Mouse (Mus musculus) heart, adult 2 months (tissue): Measurements from ENCODE around the gene Rcor3. TPM values are rescaled to one million over a fixed set of nuclear protein-coding genes. Genes with fewer than 3 reads are reported as not detected.

Source experiments
- DNase-seq, 2 experiments: peaks; one replicate each; pipeline ENCODE4 v3.0.0; 2021
- H3K27ac ChIP-seq: fragments of 200-600 bp; 2 replicates; pipeline ENCODE4 v1.8.1; 2022
- H3K27me3 ChIP-seq: fragments of 200-500 bp; 2 replicates; pipeline ENCODE4 v1.6.1; 2012; ENCODE audit warnings: mild to moderate bottlenecking, low read length, inconsistent platforms, mixed read lengths; ENCODE audit not compliant: control insufficient read depth, insufficient read depth
- H3K36me3 ChIP-seq: fragments of 200-500 bp; 2 replicates; pipeline ENCODE4 v1.6.1; 2012; ENCODE audit warnings: low read length, inconsistent platforms; ENCODE audit not compliant: control insufficient read depth, insufficient read depth
- H3K4me1 ChIP-seq: fragments of 200-500 bp; 2 replicates; pipeline ENCODE4 v1.6.1; 2011; ENCODE audit warnings: low read length; ENCODE audit not compliant: control insufficient read depth, insufficient read depth
- H3K4me3 ChIP-seq: fragments of 200-600 bp; 2 replicates; pipeline ENCODE4 v1.8.1; 2022
- H3K79me2 ChIP-seq: fragments of 200-500 bp; replicated peaks from 2 replicates; pipeline ENCODE4 v1.6.1; 2012; ENCODE audit warnings: mild to moderate bottlenecking, inconsistent platforms, low read length, moderate library complexity, mixed read lengths; ENCODE audit not compliant: control insufficient read depth, insufficient read depth
- H3K9ac ChIP-seq: fragments of 200-500 bp; 2 replicates; pipeline ENCODE4 v1.6.1; 2012; ENCODE audit warnings: low read depth, mild to moderate bottlenecking, control low read depth, inconsistent platforms, low read length, mixed read lengths
- CTCF ChIP-seq: fragments of 200-600 bp; IDR thresholded peaks from 2 replicates; pipeline ENCODE4 v1.8.1; 2022; ENCODE audit warnings: antibody characterized with exemption, mild to moderate bottlenecking, moderate library complexity
- EP300 ChIP-seq: fragments of 200-500 bp; IDR thresholded peaks from 2 replicates; pipeline ENCODE4 v1.6.1; 2011; ENCODE audit warnings: low read depth, low read length, control low read depth; ENCODE audit not compliant: insufficient read depth
- POLR2A ChIP-seq: fragments of 200-500 bp; IDR thresholded peaks from 2 replicates; pipeline ENCODE4 v1.6.1; 2011; ENCODE audit warnings: mild to moderate bottlenecking, low read depth, low read length, control low read depth; ENCODE audit not compliant: insufficient read depth
- WGBS: fragments of 180-500 bp; shearing (Covaris S2); methylation state at CpG from one replicate; pipeline ENCODE4 v1.1.7; 2018; 5-methylcytosine and 5-hydroxymethylcytosine counted together
- intact Hi-C: fragments of 180-260 bp; cut with DNase I; formaldehyde crosslinking; loops from one replicate; pipeline ENCODE4 v1.15.1; 2025
- polyA plus RNA-seq: library from polyadenylated mRNA; depleted of rRNA; stranded (reverse); fragments of >200 nt; gene quantifications from 2 replicates; pipeline ENCODE4 v1.2.3, GENCODE M21; 2012
- total RNA-seq, 2 experiments: library from RNA; stranded (reverse); gene quantifications; 2 replicates each; pipeline ENCODE4 v1.2.3; 2021

Gene Rcor3
- total and polyA plus RNA-seq, 3 experiments: 26.3 to 38.3 (median 35.0) TPM

DNA sequence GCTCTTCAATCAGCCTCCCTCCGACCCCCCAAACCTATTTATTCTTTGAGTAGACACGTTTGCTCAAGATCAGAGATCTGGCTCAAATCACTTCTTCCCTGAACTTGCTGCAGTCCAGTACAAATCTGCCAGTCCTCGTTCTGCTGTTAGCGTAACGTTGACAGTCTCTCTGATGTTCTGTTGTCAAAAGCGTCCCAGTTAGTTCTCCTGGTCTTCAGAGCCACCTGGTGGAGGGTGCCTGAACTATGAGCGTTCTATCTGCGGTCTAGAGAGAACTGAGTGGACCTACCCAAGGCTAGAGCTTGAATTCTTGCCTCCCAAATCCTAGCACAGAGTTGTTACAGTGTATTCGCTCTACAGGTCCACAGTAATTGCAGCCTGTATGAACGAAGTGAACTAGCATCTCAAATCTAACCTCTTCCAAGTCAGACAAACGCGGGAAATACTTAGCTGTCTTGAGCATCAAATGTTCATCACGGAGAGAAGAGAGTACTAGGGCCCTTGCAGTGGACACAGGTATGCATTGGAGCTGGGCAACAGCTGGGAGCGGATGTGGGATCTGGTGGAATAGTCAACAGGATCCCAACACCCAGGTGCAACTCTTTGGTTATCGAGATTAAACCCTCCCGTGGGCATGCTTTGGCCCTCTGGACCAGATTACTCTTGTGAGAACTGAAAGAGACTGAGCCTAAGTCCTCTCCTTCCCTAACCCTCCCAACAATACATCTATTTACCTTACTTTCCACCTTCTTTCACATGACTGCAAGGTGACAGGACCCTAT, 44.8 kb downstream of the Rcor3 start:
- Histone ChIP-seq H3K9ac (no peak overlapping the region), H3K79me2 (no peaks in the 10 kb centered on the region), H3K4me1 (peaks cover 12% of the 10 kb centered on the region), H3K36me3 (no peaks in the 10 kb centered on the region), H3K27me3 (no peaks in the 10 kb centered on the region), H3K27ac (peak overlapping the region; percentile 85; the same call in 1 of the 2 replicates), H3K4me3 (peak overlapping the region; percentile 73)
- DNase-seq: peak; percentile 86
- WGBS: 27% methylated on average over 16 of the region's 16 CpGs
- intact Hi-C loops: loop anchor here (1.0 to 2.0 kb wide), 5 partner anchors 30 to 259 kb away; partner anchors contain the start of gene Slc30a1
- TF ChIP-seq EP300 (peak; percentile 96), POLR2A (no peak), CTCF (peak; percentile 97; the same call in 1 of the 2 replicates)

DNA sequence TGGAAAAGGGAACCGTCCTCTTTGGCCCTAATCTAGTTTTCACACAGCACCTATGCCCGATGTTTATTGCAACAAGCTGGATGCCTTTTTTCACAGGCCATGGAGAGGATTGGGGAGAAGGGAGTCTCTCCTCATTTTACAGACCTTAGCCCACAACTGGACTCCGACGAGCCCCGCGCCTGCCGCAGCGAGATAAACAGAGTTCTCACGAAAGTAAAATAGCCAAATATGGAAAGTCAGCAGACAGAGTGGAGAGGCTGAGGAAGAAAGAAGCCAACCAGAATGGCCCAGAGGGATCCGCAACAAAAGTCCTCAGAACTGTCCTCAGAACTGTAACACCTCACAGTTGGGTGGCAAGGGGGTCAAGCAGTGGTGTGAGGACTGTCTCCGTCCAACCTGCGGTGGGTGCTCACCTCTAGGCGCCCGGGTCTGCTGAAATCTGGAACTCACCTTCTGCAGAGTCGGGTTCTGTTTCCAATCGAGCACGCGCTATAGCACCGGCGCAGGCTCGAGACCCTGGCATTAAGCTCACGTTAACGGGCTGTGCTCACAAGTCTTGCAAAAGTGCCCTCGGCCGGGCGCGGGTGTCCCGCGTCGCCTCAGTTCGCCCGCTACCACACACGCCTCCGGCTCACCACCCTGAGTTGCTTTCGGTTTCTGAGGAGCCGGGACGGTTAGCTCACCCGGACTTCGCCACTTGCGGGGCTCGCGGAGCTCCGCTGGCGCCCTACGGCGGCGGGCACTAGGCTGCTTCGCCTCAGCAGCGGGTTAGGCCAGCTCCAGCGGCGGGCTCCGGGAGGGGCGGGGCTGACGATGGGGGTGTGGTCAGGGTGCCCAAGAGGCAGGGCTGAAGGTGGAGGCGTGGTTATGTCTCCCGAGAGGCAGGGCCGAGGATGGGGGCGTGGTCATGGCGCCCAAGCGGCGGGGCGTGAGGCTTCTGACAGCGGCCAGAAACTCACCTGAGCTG, 45.8 kb downstream of the Rcor3 start, which contains the start of gene Traf5:
Traf5 (minus strand) TSS at position 754 of the 967 bp plus-strand sequence.
- H3K79me2 ChIP-seq: no peaks in the 10 kb centered on the region
- whole genome bisulfite sequencing: 2% methylated on average over 63 of the region's 63 CpGs
- peak; percentile 98 for DNase-seq
- peak within 1 kb of the TSS; percentile 73 for H3K4me3 ChIP-seq
- H3K9ac ChIP-seq: peak within 1 kb of the TSS; percentile 71
- no peaks in the 10 kb centered on the region for H3K27me3 ChIP-seq
- TF ChIP-seq EP300: no peak
- TF ChIP-seq CTCF: no peak
- peak; percentile 83 for TF ChIP-seq POLR2A
- H3K27ac ChIP-seq: peak within 1 kb of the TSS; percentile 85
- peaks cover 16% of the 10 kb centered on the region for H3K4me1 ChIP-seq
- intact Hi-C loops: loop anchor here (2.0 kb wide), 4 partner anchors 21 to 185 kb away; partner anchors contain the start of gene Slc30a1
- no peaks in the 10 kb centered on the region for H3K36me3 ChIP-seq

DNA sequence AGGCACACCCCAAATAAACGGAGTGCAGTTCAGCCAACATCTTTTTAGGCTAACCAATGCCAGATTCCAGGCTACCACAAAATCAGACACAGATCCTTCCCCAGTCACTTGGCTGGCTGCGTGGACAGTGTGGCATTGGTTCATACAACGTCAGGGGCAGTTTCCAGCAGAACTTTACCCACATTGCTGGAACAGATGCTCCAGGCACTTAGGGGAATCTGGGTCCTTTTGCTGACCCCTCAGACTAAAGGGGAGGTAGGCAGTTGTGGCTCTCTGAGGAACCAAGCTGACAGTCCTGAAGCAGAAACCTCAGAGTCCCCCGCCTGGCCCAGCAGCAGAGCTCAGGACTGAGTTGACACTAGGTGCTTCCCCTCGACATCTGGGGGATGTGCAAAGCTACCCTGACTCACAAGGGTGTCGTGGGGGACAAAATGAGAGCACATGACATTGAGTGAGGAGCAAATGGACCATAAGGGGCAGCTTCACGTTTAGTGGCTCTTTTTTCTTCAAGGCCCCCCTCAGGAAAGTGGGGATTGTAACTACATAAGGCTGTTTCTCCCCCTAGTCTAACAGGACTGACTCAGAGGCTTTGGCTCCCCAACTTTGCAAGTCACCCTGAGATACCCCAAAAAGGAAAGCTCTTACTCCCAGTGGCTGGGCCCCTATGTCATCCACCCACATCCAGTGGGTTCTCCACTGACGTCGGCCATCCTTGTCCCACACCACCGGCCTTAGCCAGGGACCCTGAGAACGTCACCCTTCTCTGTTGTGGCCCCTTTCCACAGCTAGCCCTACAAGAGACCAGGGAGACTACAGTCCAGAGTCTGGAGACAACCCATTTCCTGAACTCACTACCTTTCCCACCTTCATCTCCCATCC, 46.9 kb downstream of the Rcor3 start:
- 52% methylated on average over 11 of the region's 11 CpGs for WGBS
- no peak for TF ChIP-seq CTCF
- TF ChIP-seq EP300: no peak
- TF ChIP-seq POLR2A: no peak
- peak overlapping the region; percentile 85 for H3K27ac ChIP-seq
- DNase-seq: no peak
- H3K36me3 ChIP-seq: no peaks in the 10 kb centered on the region
- H3K9ac ChIP-seq: peak overlapping the region; percentile 8; the same call in 1 of the 2 replicates
- H3K27me3 ChIP-seq: no peaks in the 10 kb centered on the region
- H3K4me3 ChIP-seq: peak overlapping the region; percentile 73
- H3K4me1 ChIP-seq: peaks cover 25% of the 10 kb centered on the region
- intact Hi-C loops: loop anchor here (2.0 kb wide), 1 partner anchor 20 kb away; no protein-coding TSS in a partner anchor
- H3K79me2 ChIP-seq: no peaks in the 10 kb centered on the region

DNA sequence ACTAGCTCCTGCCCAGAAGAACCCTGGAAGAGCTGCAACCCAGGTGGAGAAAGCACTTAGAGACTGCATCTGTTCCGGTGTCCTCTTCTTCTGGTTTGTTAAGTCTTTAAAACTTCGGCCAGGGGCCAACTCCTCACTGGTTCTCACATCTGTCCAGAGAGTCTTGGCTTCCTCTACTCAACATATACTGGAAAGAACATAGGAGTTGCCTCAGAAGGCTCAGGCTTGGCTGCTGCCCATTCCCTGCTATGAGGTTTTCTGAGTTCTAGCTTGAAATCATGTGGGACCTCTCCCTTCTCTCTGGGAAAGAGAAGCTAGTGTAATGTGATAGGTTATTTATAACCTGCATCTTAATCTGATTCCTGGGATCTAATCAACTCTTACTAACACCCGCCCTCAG, 47.6 kb downstream of the Rcor3 start:
- peaks cover 26% of the 10 kb centered on the region for H3K4me1 ChIP-seq
- TF ChIP-seq POLR2A (no peak), CTCF (no peak), EP300 (no peak)
- no peaks in the 10 kb centered on the region for H3K27me3 ChIP-seq
- intact Hi-C loops: loop anchor here (2.0 kb wide), 1 partner anchor 19 kb away; no protein-coding TSS in a partner anchor
- peak overlapping the region; percentile 23; the same call in 1 of the 2 replicates for H3K27ac ChIP-seq
- no peak for DNase-seq
- H3K36me3 ChIP-seq: no peaks in the 10 kb centered on the region
- H3K9ac ChIP-seq: no peak overlapping the region
- no peak overlapping the region for H3K4me3 ChIP-seq
- WGBS: 59% methylated on average over 3 of the region's 3 CpGs
- H3K79me2 ChIP-seq: no peaks in the 10 kb centered on the region
